Mouse (Mus musculus) myocyte (in vitro differentiated cells): Measurements from ENCODE around the gene Snap25.

ENCODE experiments used
- MAX ChIP-seq: IDR thresholded peaks from one replicate; pipeline ENCODE4 v1.6.1; 2011; ENCODE audit warnings: low read depth, mild to moderate bottlenecking, control low read depth
- MYOG ChIP-seq, 3 experiments: IDR thresholded peaks; one replicate each; pipeline ENCODE4 v1.6.1; 2011; ENCODE audit warnings: control low read depth in 2 of 3, low read depth in 2 of 3, mild to moderate bottlenecking in 2 of 3; ENCODE audit not compliant: insufficient read length in 2 of 3, control insufficient read depth in 1 of 3, insufficient read depth in 1 of 3
- POLR2A ChIP-seq: IDR thresholded peaks from one replicate; pipeline ENCODE4 v1.6.1; 2011; ENCODE audit warnings: low read depth, mild to moderate bottlenecking, control low read depth, moderate library complexity; ENCODE audit not compliant: insufficient read length
- REST ChIP-seq: IDR thresholded peaks from one replicate; pipeline ENCODE4 v1.6.1; 2011; ENCODE audit warnings: mild to moderate bottlenecking, control low read depth, moderate library complexity; ENCODE audit not compliant: insufficient read depth, insufficient read length
- SRF ChIP-seq: IDR thresholded peaks from one replicate; pipeline ENCODE4 v1.6.1; 2011; ENCODE audit warnings: low read depth; ENCODE audit not compliant: control insufficient read depth, insufficient read length
- USF1 ChIP-seq: IDR thresholded peaks from one replicate; pipeline ENCODE4 v1.6.1; 2011; ENCODE audit warnings: low read depth, mild to moderate bottlenecking, control low read depth, moderate library complexity

- TF ChIP-seq MAX (no peak), REST (no peak), SRF (no peak), USF1 (no peak), MYOG (IDR thresholded peaks at IDR 0.05; ENCODE audit: control insufficient read depth in 1 of 3, insufficient read depth in 1 of 3, insufficient read length in 2 of 3, low read depth in 2 of 3) (no peak), POLR2A (no peak)
Observed at GRCm38 (mm10) chr2:136676196-136676595, 37.1 kb upstream of the Snap25 start.
